21 mouse cellular contexts compared by ENCODE assay signal in the genomic region with DNA sequence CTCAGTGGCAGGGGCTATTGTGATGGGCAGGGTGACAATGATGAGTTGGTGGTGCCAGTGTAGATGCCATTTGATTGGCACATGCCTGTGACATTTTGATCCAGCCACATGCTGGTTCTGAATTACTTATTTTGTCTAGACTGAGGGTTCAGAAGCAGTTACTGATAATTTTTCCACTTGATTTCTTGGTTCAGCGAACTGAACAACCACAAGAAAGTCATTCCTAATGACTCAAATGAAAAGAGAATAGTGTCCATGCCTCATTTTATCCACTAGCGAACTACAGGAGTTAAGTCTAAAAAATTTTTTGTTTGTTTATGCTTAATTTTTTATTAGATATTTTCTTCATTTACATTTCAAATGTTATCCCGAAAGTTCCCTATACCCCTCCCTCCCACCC.
DNase-seq lines count a peak whose midpoint lies in the region; ATAC-seq and TF ChIP-seq lines count a peak whose summit lies in the region.
"Had no signal": no experiment of that assay in that cellular context is flagged by ENCODE, and none has a peak within 500 bp of the region (broad histone marks: within the 10 kb centered on the region; RNA-seq: fewer than 3 reads in every experiment).

No protein-coding gene starts in this region.

- no peaks in the 10 kb centered on the region for H3K27me3 ChIP-seq in CH12.LX (replicated peaks)
- no peaks in the 10 kb centered on the region for H3K27me3 ChIP-seq in hindbrain, embryonic 12.5 days
- H3K27me3 ChIP-seq: embryonic facial prominence, embryonic 12.5 days had no signal

- no peaks in the 10 kb centered on the region for H3K36me3 ChIP-seq in CH12.LX (replicated peaks in 1 of 2; ENCODE audit: control insufficient read depth in 1 of 2, insufficient read depth in 1 of 2, low read length in 1 of 2)
- H3K36me3 ChIP-seq in hindbrain, embryonic 12.5 days, result no peaks in the 10 kb centered on the region
- H3K36me3 ChIP-seq: embryonic facial prominence, embryonic 10.5 days; embryonic facial prominence, embryonic 12.5 days; forebrain, embryonic 10.5 days; forebrain, embryonic 12.5 days; G1E had no signal

- H3K27ac ChIP-seq in CH12.LX (ENCODE audit: insufficient read depth, low read depth), result no peak overlapping the region
- no peak overlapping the region for H3K27ac ChIP-seq in hindbrain, embryonic 12.5 days
- H3K27ac ChIP-seq: embryonic facial prominence, embryonic 10.5 days; embryonic facial prominence, embryonic 12.5 days; forebrain, embryonic 10.5 days; forebrain, embryonic 12.5 days had no signal

- TF ChIP-seq POLR2A in CH12.LX (IDR thresholded peaks at IDR 0.05; ENCODE audit: low read depth, low read length), result no peak

- H3K4me2 ChIP-seq in CH12.LX (ENCODE audit: insufficient read depth, low read depth, poor library complexity, severe bottlenecking), result no peak overlapping the region
- no peak overlapping the region for H3K4me2 ChIP-seq in hindbrain, embryonic 12.5 days (replicated peaks)
- H3K4me2 ChIP-seq: embryonic facial prominence, embryonic 12.5 days; forebrain, embryonic 12.5 days had no signal

- H3K79me2 ChIP-seq in CH12.LX (replicated peaks; ENCODE audit: control insufficient read depth, extremely low read depth, insufficient read depth, poor library complexity, severe bottlenecking), result no peaks in the 10 kb centered on the region

- H3K9ac ChIP-seq in CH12.LX (ENCODE audit: insufficient read depth, low read depth), result no peak overlapping the region
- no peak overlapping the region for H3K9ac ChIP-seq in hindbrain, embryonic 12.5 days
- H3K9ac ChIP-seq: embryonic facial prominence, embryonic 12.5 days; forebrain, embryonic 12.5 days had no signal

- peak; percentile 67 for TF ChIP-seq EP300 in CH12.LX (IDR thresholded peaks at IDR 0.05; ENCODE audit: low read length)

- 89% methylated on average over 3 of the region's 3 CpGs for WGBS in hindbrain, embryonic 12.5 days

- H3K4me1 ChIP-seq in CH12.LX (ENCODE audit: control insufficient read depth in 1 of 2, insufficient read depth in 2 of 2), result peaks cover 5 to 9% of the 10 kb centered on the region in 2 experiments
- no peaks in the 10 kb centered on the region for H3K4me1 ChIP-seq in hindbrain, embryonic 12.5 days
- H3K4me1 ChIP-seq: embryonic facial prominence, embryonic 10.5 days; embryonic facial prominence, embryonic 12.5 days; forebrain, embryonic 10.5 days; forebrain, embryonic 12.5 days had no signal

- in situ Hi-C loops in CH12.LX (cut with MboI; ENCODE audit: low pct_ligation_motif_present, low pct_unique_long_range_greater_than_20kb, low sequenced_read_pairs), result loop anchor here (25.0 kb wide), 1 partner anchor 184 kb away; no protein-coding TSS in a partner anchor

- no peak for ATAC-seq in hindbrain, embryonic 12.5 days (ENCODE audit: low FRiP score)
- ATAC-seq: activated CD4-positive, CD25-positive, alpha-beta regulatory T cell, adult 4 months; forebrain, embryonic 14.5 days had no signal

- H3K4me3 ChIP-seq in CH12.LX (replicated peaks in 1 of 3; ENCODE audit: low read depth in 2 of 3, low read length in 2 of 3, poor library complexity in 1 of 3), result no peak overlapping the region
- H3K4me3 ChIP-seq in hindbrain, embryonic 12.5 days, result no peak overlapping the region
- H3K4me3 ChIP-seq: embryonic facial prominence, embryonic 10.5 days; embryonic facial prominence, embryonic 12.5 days; forebrain, embryonic 10.5 days; forebrain, embryonic 12.5 days had no signal

- dilution Hi-C loops in CH12.LX (cut with MboI; ENCODE audit: extremely low pct_ligation_motif_present, extremely low pct_unique_long_range_greater_than_20kb, low sequenced_read_pairs), result no loop called here

- DNase-seq in cerebellum, postnatal 14 days, result peak; percentile 19 to 31
- DNase-seq in cerebellum, adult 11-12 months, result no peak
- DNase-seq in CH12.LX (ENCODE audit: extremely low read depth) (no peak), liver (no peak)
- DNase-seq in Muller cell, postnatal 12 days (ENCODE audit: inconsistent ontology term), result peak; percentile 94
- peak; percentile 34 for DNase-seq in fat pad, adult 2 months (ENCODE audit: extremely low read depth, low read depth, low spot score)
- DNase-seq: adrenal gland, adult 8-10 months; adrenal gland, postnatal 14 days; adrenal gland, postnatal 36 days; cerebellum, adult 18-20 months; cerebellum, adult 8-10 months; cerebellum, adult 9-11 months; cerebellum, postnatal 36 days had no signal

- no peak for TF ChIP-seq CTCF in CH12.LX (conservative IDR thresholded peaks at IDR 0.05 in 1 of 2, IDR thresholded peaks at IDR 0.05 in 1 of 2; ENCODE audit: low read depth in 2 of 2, low read length in 2 of 2)

- H3K9me3 ChIP-seq in CH12.LX (replicated peaks; ENCODE audit: low read length), result no peaks in the 10 kb centered on the region
- no peaks in the 10 kb centered on the region for H3K9me3 ChIP-seq in hindbrain, embryonic 12.5 days (replicated peaks)
- H3K9me3 ChIP-seq: embryonic facial prominence, embryonic 10.5 days; embryonic facial prominence, embryonic 12.5 days; forebrain, embryonic 10.5 days; forebrain, embryonic 12.5 days had no signal

- TF ChIP-seq RAD21 in CH12.LX (IDR thresholded peaks at IDR 0.05; ENCODE audit: low read depth, low read length), result no peak

TF ChIP-seq in CH12.LX, 34 proteins besides CTCF, POLR2A, EP300 and RAD21:
- TF ChIP-seq TCF12 (IDR thresholded peaks at IDR 0.05; ENCODE audit: low read depth, low read length), result no peak
- TF ChIP-seq BHLHE40 (IDR thresholded peaks at IDR 0.05; ENCODE audit: low read depth, low read length), result 0 out of 2 replicates have a peak, but pooled peaks have one; percentile 29
- no peak for TF ChIP-seq GABPA (IDR thresholded peaks at IDR 0.05; ENCODE audit: insufficient replicate concordance, low read depth, low read length)
- TF ChIP-seq NELFE (IDR thresholded peaks at IDR 0.05; ENCODE audit: low read depth, low read length), result no peak
- TF ChIP-seq ETS1 (conservative IDR thresholded peaks at IDR 0.05; ENCODE audit: low read depth, low read length), result peak; percentile 30; the same call in 1 of the 2 replicates
- TF ChIP-seq IRF4 (IDR thresholded peaks at IDR 0.05; ENCODE audit: low read depth, low read length), result peak; percentile 51
- TF ChIP-seq POLR2AphosphoS2 (IDR thresholded peaks at IDR 0.05; ENCODE audit: low read depth, low read length), result no peak
- TF ChIP-seq E2F4 (IDR thresholded peaks at IDR 0.05; ENCODE audit: insufficient replicate concordance, low read depth, low read length), result no peak
- no peak for TF ChIP-seq HCFC1 (IDR thresholded peaks at IDR 0.05; ENCODE audit: low read depth, low read length)
- TF ChIP-seq JUND (conservative IDR thresholded peaks at IDR 0.05; ENCODE audit: low read depth, low read length), result peak; percentile 47; the same call in 1 of the 2 replicates
- 0 out of 2 replicates have a peak, but pooled peaks have one; percentile 22 for TF ChIP-seq MYC (IDR thresholded peaks at IDR 0.05; ENCODE audit: low read depth, low read length)
- peak; percentile 18; the same call in 1 of the 2 replicates for TF ChIP-seq JUN (IDR thresholded peaks at IDR 0.05; ENCODE audit: insufficient read depth, low read depth, low read length)

Comparison
In these comparisons a context has a peak if more than half of its experiments do, and no peak if none do; other contexts are left out.
1. DNase-seq: peak in cerebellum, postnatal 14 days (2 of 2), Muller cell, postnatal 12 days (single experiment) and fat pad, adult 2 months (single experiment); none in cerebellum, adult 11-12 months (single experiment), CH12.LX (single experiment) and liver (single experiment).